Mouse (Mus musculus): ENCODE results near the gene Gm21866. TPM values are rescaled to one million over a fixed set of nuclear protein-coding genes. Genes with fewer than 3 reads are reported as not detected.
"Not testable (repeated sequence)": the region's sequence is repeated elsewhere in the genome, so short reads cannot be mapped to it uniquely, and the experiment has no call there.

Gene Gm21866
- polyA plus RNA-seq (2012; rRNA removed): not detected in 2 replicates

GRCm38 (mm10) chrY:13465479-13465878, at the start of gene Gm21866:
Gm21866 (minus strand) TSS chrY:13465579.
- DNase-seq (ENCODE audit: low read depth): not testable (repeated sequence)

- DNase-seq (ENCODE audit: low read depth): not testable (repeated sequence)
Measured at GRCm38 (mm10) chrY:13493726-13494125, 28.3 kb upstream of the Gm21866 start, which contains the start of gene Gm20773. Gm20773 (plus strand) TSS chrY:13494026.

Other genes with a start within 250 kb of the Gm21866 start
- not detected in 2 replicates for gene Gm21828, start 241.7 kb downstream of the Gm21866 start, polyA plus RNA-seq (2012; rRNA removed)
- gene Gm21440, start 213.2 kb downstream of the Gm21866 start, polyA plus RNA-seq (2012; rRNA removed): not detected in 2 replicates
- not detected in 2 replicates for gene Gm21454, start 213.1 kb downstream of the Gm21866 start, polyA plus RNA-seq (2012; rRNA removed)
- gene Gm21725, start 116.5 kb downstream of the Gm21866 start, polyA plus RNA-seq (2012; rRNA removed): not detected in 2 replicates
- not detected in 2 replicates for gene Gm20773, start 28.4 kb upstream of the Gm21866 start, polyA plus RNA-seq (2012; rRNA removed)